ENCODE assay signal across 8 mouse cellular contexts in genomic region chr15:83473832-83474465, GRCm38 (mm10). TPM values are rescaled to one million over a fixed set of nuclear protein-coding genes. Genes with fewer than 3 reads are reported as not detected.
DNase-seq lines count a peak whose midpoint lies in the region; ATAC-seq and TF ChIP-seq lines count a peak whose summit lies in the region.

No protein-coding gene starts in this region.

- H3K4me3 ChIP-seq in lung, postnatal 0 days (ENCODE audit: low read depth, low read length): no peak overlapping the region
- no peak overlapping the region for H3K4me3 ChIP-seq in stomach, postnatal 0 days (ENCODE audit: low read depth, low read length)
- H3K4me3 ChIP-seq in hindbrain, embryonic 12.5 days: no peak overlapping the region
- H3K4me3 ChIP-seq in forebrain, embryonic 13.5 days: no peak overlapping the region

- no peaks in the 10 kb centered on the region for H3K9me3 ChIP-seq in lung, postnatal 0 days (ENCODE audit: low read length)
- H3K9me3 ChIP-seq in stomach, postnatal 0 days (ENCODE audit: control insufficient read depth, low read length): no peaks in the 10 kb centered on the region
- H3K9me3 ChIP-seq in hindbrain, embryonic 12.5 days (replicated peaks): no peaks in the 10 kb centered on the region
- no peaks in the 10 kb centered on the region for H3K9me3 ChIP-seq in forebrain, embryonic 13.5 days (replicated peaks)

- H3K36me3 ChIP-seq in lung, postnatal 0 days (ENCODE audit: insufficient read depth, low read length): no peaks in the 10 kb centered on the region
- H3K36me3 ChIP-seq in stomach, postnatal 0 days (ENCODE audit: control insufficient read depth, insufficient read depth, low read length): no peaks in the 10 kb centered on the region
- no peaks in the 10 kb centered on the region for H3K36me3 ChIP-seq in hindbrain, embryonic 12.5 days
- H3K36me3 ChIP-seq in forebrain, embryonic 13.5 days (ENCODE audit: poor library complexity, severe bottlenecking): no peaks in the 10 kb centered on the region

- H3K27me3 ChIP-seq in lung, postnatal 0 days (replicated peaks; ENCODE audit: insufficient read depth, low read length): no peaks in the 10 kb centered on the region
- H3K27me3 ChIP-seq in stomach, postnatal 0 days (ENCODE audit: control insufficient read depth, insufficient read depth, low read length): no peaks in the 10 kb centered on the region
- H3K27me3 ChIP-seq in hindbrain, embryonic 12.5 days: no peaks in the 10 kb centered on the region
- no peaks in the 10 kb centered on the region for H3K27me3 ChIP-seq in forebrain, embryonic 13.5 days

- H3K4me2 ChIP-seq in lung, postnatal 0 days (replicated peaks; ENCODE audit: low read depth, low read length): no peak overlapping the region
- H3K4me2 ChIP-seq in stomach, postnatal 0 days (replicated peaks; ENCODE audit: low read depth): no peak overlapping the region
- no peak overlapping the region for H3K4me2 ChIP-seq in hindbrain, embryonic 12.5 days (replicated peaks)
- no peak overlapping the region for H3K4me2 ChIP-seq in forebrain, embryonic 13.5 days

- ATAC-seq in lung, postnatal 0 days: peak; percentile 90
- ATAC-seq in stomach, postnatal 0 days (ENCODE audit: low FRiP score, low TSS enrichment): peak; percentile 95
- no peak for ATAC-seq in hindbrain, embryonic 12.5 days (ENCODE audit: low FRiP score)
- ATAC-seq in forebrain, embryonic 13.5 days: no peak

- no peak overlapping the region for H3K9ac ChIP-seq in lung, postnatal 0 days (replicated peaks; ENCODE audit: low read depth)
- no peak overlapping the region for H3K9ac ChIP-seq in stomach, postnatal 0 days (ENCODE audit: low read length)
- no peak overlapping the region for H3K9ac ChIP-seq in hindbrain, embryonic 12.5 days
- H3K9ac ChIP-seq in forebrain, embryonic 13.5 days: no peak overlapping the region

- intact Hi-C loops in gastrocnemius, postnatal 36 days (cut with DNase I): no loop called here

- H3K27ac ChIP-seq in lung, postnatal 0 days (ENCODE audit: low read length): 0 out of 2 replicates have a peak overlapping the region, but pooled peaks have one; percentile 34
- H3K27ac ChIP-seq in stomach, postnatal 0 days (replicated peaks): peak overlapping the region; percentile 75
- no peak overlapping the region for H3K27ac ChIP-seq in hindbrain, embryonic 12.5 days
- no peak overlapping the region for H3K27ac ChIP-seq in forebrain, embryonic 13.5 days

- DNase-seq in 416B (ENCODE audit: low read depth) (peak; percentile 94), adipocyte (ENCODE audit: low spot score) (peak; percentile 42)
- peak; percentile 57 to 65 for DNase-seq in gastrocnemius, postnatal 36 days
- DNase-seq in kidney, adult 9 months: peak; percentile 54
- peak; percentile 90 for DNase-seq in lung, postnatal 0 days (ENCODE audit: low spot score)
- DNase-seq in stomach, postnatal 0 days (ENCODE audit: low spot score): peak; percentile 89

- TF ChIP-seq CTCF in lung, postnatal 0 days (IDR thresholded peaks at IDR 0.05): no peak
- TF ChIP-seq CTCF in stomach, postnatal 0 days (IDR thresholded peaks at IDR 0.05; ENCODE audit: low read depth): no peak

- TF ChIP-seq EP300 in lung, postnatal 0 days (IDR thresholded peaks at IDR 0.05): peak; percentile 42; the same call in 1 of the 2 replicates
- TF ChIP-seq EP300 in stomach, postnatal 0 days (optimal IDR thresholded peaks at IDR 0.05): no peak

- WGBS in lung, postnatal 0 days: 45% methylated on average over 10 of the region's 10 CpGs
- WGBS in stomach, postnatal 0 days: 42% methylated on average over 10 of the region's 10 CpGs
- 69% methylated on average over 10 of the region's 10 CpGs for WGBS in hindbrain, embryonic 12.5 days
- WGBS in forebrain, embryonic 13.5 days: 72% methylated on average over 10 of the region's 10 CpGs

- no peaks in the 10 kb centered on the region for H3K4me1 ChIP-seq in lung, postnatal 0 days (ENCODE audit: insufficient read depth, low read depth, low read length)
- H3K4me1 ChIP-seq in stomach, postnatal 0 days (replicated peaks; ENCODE audit: control insufficient read depth, insufficient read depth): 0 out of 2 replicates have a peak, but pooled peaks cover 6% of the 10 kb centered on the region
- peaks cover 13% of the 10 kb centered on the region; the same call in 1 of the 2 replicates for H3K4me1 ChIP-seq in hindbrain, embryonic 12.5 days
- H3K4me1 ChIP-seq in forebrain, embryonic 13.5 days: no peaks in the 10 kb centered on the region

RNA-seq across cellular contexts. Expression of gene Pacsin2, which starts 9.5 kb away (rescaled TPM):
- total RNA-seq in gastrocnemius, postnatal 36 days (2021): 10 to 100 TPM; 41.4 to 50.5 TPM
- polyA plus RNA-seq in lung, postnatal 0 days (2015; fragmentation: Nextera tagmentation; extraction: Ambion mirVana): 46.7 and 51.7 TPM in 2 replicates
- 42.5 and 46.6 TPM in 2 replicates for polyA plus RNA-seq in stomach, postnatal 0 days (2015; fragmentation: Nextera tagmentation; extraction: Ambion mirVana)
- 46.9 and 47.7 TPM in 2 replicates for polyA plus RNA-seq in hindbrain, embryonic 12.5 days (2016; fragmentation: Nextera tagmentation; extraction: Ambion mirVana)
- polyA plus RNA-seq in forebrain, embryonic 13.5 days (2015; fragmentation: Nextera tagmentation; extraction: Ambion mirVana): 26.0 TPM in 2 replicates

RNA-seq across cellular contexts. Expression of gene Ttll1, which starts 36.7 kb away (rescaled TPM):
- total RNA-seq in gastrocnemius, postnatal 36 days (2021): 1 to 10 TPM; 3.1 to 3.5 TPM
- 13.8 and 13.9 TPM in 2 replicates for polyA plus RNA-seq in lung, postnatal 0 days (2015; fragmentation: Nextera tagmentation; extraction: Ambion mirVana)
- 10.2 and 11.4 TPM in 2 replicates for polyA plus RNA-seq in stomach, postnatal 0 days (2015; fragmentation: Nextera tagmentation; extraction: Ambion mirVana)
- polyA plus RNA-seq in hindbrain, embryonic 12.5 days (2016; fragmentation: Nextera tagmentation; extraction: Ambion mirVana): 64.1 and 77.2 TPM in 2 replicates
- 69.8 and 79.8 TPM in 2 replicates for polyA plus RNA-seq in forebrain, embryonic 13.5 days (2015; fragmentation: Nextera tagmentation; extraction: Ambion mirVana)

RNA-seq across cellular contexts. Expression of gene Bik, which starts 52.7 kb away (rescaled TPM):
- 1 to 10 TPM in 1 of 2 experiments, under 1 TPM in 1; 0.76 to 1.6 TPM for total RNA-seq in gastrocnemius, postnatal 36 days (2021)
- 33.8 and 34.6 TPM in 2 replicates for polyA plus RNA-seq in lung, postnatal 0 days (2015; fragmentation: Nextera tagmentation; extraction: Ambion mirVana)
- polyA plus RNA-seq in stomach, postnatal 0 days (2015; fragmentation: Nextera tagmentation; extraction: Ambion mirVana): 4.2 and 5.2 TPM in 2 replicates
- polyA plus RNA-seq in hindbrain, embryonic 12.5 days (2016; fragmentation: Nextera tagmentation; extraction: Ambion mirVana): 2.0 and 2.1 TPM in 2 replicates
- 1.5 and 1.6 TPM in 2 replicates for polyA plus RNA-seq in forebrain, embryonic 13.5 days (2015; fragmentation: Nextera tagmentation; extraction: Ambion mirVana)

Comparison
In these comparisons a context has a peak if more than half of its experiments do, and no peak if none do; other contexts are left out.
1. DNase-seq: peak in every context shown above with its lines; median percentile 94 in 416B; 90 in lung, postnatal 0 days; 89 in stomach, postnatal 0 days; 61 in gastrocnemius, postnatal 36 days; 54 in kidney, adult 9 months; 42 in adipocyte.
2. ATAC-seq: peak in lung, postnatal 0 days (single experiment) and stomach, postnatal 0 days (single experiment); none in hindbrain, embryonic 12.5 days (single experiment) and forebrain, embryonic 13.5 days (single experiment).
3. H3K27ac ChIP-seq: peak in lung, postnatal 0 days (single experiment) and stomach, postnatal 0 days (single experiment); none in hindbrain, embryonic 12.5 days (single experiment) and forebrain, embryonic 13.5 days (single experiment).